Mouse (Mus musculus): ENCODE measurements around the gene Prss12.
"Not testable (repeated sequence)": the region's sequence is repeated elsewhere in the genome, so short reads cannot be mapped to it uniquely, and the experiment has no call there.

Gene Prss12

GRCm38 (mm10) chr3:123481266-123481665 lies 34.6 kb downstream of the Prss12 start:
- no peak for DNase-seq

DNA sequence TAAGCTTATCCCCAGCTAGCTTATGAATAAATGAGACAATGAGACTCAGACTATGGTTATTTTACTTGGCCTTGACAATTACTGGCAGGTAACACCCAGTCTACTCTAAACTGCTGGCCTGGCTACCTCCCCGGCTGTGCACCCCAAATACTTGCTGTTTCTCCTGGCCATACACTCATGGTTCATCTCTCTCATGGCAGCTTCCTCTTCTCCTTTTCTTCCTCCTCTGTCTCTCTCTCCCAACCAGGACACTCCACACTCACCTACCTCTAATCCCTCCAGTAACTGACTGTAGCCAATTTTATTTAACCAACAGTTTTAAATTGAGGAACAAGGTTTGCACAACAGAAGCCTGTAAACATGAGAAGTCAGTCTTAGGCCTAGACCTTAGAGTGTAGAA lies 45.1 kb downstream of the Prss12 start:
- no peak for DNase-seq

GRCm38 (mm10) chr3:123493163-123493562 lies 46.5 kb downstream of the Prss12 start:
- DNase-seq, result no peak

- DNase-seq, result no peak
Observed at GRCm38 (mm10) chr3:123495088-123495487, 48.4 kb downstream of the Prss12 start.

GRCm38 (mm10) chr3:123498787-123499186 lies 52.1 kb downstream of the Prss12 start:
- DNase-seq, result no peak

DNA sequence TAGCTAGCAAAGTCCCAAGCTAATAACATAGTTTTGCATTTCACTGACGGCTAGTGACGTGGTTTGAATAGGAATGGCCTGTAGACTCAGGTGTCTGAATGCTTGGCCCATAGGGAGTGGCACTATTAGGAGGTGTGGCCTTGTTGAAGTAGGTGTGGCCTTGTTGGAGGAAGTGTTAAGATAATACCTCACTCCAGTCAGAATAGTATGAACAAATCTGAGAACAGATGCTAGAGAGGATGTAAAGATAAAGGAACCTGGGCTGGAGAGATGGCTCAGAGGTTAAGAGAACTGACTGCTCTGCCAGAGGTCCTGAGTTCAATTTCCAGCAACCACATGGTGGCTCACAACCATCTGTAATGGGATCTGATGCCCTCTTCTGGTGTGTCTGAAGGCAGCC lies 55.1 kb downstream of the Prss12 start:
- not testable (repeated sequence) for DNase-seq

DNA sequence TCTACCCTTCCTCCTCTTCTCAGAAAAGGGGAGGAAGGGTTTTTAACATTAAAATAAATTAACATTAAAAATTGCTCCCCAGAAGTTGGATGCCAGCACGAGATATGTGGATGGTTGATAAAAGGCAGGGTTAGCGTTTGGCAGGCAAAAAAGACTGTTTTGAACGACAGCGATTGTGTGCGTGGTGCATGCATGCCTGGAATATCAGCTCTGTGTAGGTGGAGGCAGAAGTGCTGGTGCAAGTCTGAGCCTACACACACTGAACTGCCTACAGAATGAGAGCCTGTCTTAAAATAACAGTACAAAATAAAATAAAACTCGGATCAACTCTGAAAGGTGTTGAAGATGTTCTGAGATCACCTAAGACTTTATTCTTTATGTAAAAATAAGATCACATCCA lies 57.2 kb downstream of the Prss12 start:
- no peak for DNase-seq

- no peak for DNase-seq
Observed at GRCm38 (mm10) chr3:123504783-123505182, 58.1 kb downstream of the Prss12 start.

DNA sequence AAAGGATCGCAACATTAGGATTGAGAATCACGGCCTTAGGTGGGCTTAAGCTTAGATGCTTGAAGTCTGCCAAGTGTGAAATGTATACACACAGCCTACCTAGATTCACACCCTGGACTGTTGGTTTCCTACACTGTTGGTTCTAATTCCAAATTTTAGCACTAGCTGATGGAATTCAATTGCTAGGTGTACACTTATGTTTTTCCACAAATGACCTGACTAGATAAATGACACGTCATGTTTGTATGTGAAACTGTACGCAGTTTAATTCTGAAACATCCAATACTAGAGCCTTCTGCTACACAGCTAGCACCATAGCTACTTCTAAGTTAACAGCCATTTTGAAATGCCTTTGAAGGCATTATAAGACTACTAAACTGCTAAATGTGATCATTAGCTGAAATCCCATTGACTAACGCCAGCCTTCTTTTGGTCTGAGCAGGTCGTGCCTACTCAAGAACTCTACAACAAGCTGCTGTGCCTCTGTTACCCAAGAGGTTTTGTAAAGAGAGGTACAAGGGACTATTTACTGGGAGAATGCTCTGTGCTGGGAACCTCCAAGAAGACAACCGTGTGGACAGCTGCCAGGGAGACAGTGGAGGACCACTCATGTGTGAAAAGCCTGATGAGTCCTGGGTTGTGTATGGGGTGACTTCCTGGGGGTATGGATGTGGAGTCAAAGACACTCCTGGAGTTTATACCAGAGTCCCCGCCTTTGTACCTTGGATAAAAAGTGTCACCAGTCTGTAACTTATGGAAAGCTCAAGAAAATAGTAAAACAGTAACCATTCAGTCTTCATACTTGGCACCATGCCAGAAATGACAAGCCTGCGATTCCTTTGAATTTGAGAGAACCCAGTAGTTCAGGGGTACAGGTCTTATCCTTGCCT lies 59.3 kb downstream of the Prss12 start:
- DNase-seq, result peak; percentile 27

- DNase-seq, result no peak
Observed at GRCm38 (mm10) chr3:123506699-123507662, 60.3 kb downstream of the Prss12 start.

DNA sequence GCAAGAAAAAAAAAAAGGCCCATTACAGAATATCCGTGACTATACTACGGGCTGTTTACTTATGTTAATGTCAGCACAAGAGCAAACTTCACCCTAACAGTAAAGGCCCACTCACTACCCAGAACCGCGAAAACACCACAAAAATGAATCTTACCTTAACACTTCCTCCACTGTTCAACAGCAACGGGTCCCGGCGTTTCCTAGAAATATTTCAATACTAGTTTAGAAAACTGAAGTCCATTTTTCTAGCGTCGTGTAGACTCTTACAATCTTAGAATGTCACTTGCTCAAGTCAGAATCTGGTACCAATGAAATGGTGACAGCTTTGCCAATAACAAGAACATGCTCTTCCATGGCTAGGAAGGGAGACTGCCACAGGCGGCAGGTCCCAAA lies 60.9 kb downstream of the Prss12 start:
- DNase-seq, result no peak

DNA sequence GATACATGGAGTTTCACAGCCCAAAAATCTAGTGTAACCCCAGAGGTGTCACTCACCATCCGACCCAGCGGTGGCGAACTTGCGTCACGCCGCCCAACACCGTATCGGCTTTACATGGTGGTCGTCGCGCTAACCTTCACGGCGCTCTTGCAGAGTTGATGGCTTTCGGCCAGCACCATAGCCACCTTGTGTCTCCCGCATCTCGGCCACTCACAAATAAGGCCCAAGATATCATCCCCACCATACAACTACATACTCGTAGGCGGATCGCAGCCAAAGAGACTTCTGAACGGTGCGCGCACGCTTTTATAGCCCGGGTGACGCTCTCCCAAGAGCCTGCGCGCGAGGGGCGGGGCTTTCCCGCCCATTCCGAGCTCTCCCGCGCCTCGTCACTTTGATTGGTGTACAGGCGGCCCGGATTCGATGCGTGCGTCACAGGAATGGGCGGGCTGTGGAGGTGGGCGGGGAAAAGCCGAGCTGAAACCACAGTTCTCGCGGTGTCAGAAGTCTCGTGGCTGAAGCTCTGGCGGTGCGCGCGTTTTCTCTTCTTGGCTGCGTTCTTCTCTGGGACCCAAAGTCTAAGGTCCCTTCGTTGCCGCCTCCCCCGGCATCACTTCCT lies 61.5 kb downstream of the Prss12 start:
- peak; percentile 99 for DNase-seq

- peak; percentile 46 for DNase-seq
Observed at GRCm38 (mm10) chr3:123508675-123509376, 62.1 kb downstream of the Prss12 start.

DNA sequence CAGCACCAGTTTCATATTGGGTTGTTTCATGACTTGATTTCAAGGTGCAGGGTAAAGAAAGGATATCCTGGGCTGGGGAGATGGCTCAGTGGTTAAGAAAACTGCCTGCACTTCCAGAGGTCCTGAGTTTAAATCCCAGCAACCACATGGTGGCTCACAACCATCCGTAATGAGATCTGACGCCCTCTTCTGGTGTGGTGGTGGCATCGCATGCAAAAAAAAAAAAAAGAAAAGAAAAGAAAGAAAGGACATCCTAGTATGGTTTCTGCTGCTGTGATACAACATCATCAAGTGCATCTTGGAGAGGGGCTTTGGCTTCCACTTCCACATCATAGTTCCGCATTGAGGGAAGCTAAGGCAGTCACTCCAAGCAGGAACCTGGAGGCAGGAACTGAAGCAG lies 65.1 kb downstream of the Prss12 start:
- no peak for DNase-seq

DNA sequence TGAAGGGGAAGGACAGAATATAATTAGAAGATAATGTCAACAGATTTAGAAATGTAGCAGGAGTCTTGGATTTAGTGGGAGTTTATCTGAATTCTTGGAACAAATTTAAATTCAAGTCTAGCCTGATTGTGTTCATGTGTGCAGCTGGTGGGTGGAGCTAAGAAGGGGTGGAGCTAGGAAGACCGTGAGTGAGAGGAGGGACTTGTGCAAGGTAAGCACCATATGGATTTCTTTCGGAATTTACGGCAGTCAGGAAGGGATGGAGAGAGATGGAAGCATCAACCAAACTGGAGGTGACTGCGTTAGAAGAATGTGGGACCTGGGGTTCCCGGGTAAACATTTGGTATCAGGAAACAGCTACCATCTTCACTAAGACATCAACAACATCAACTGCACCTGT lies 68.2 kb downstream of the Prss12 start:
- no peak for DNase-seq

DNA sequence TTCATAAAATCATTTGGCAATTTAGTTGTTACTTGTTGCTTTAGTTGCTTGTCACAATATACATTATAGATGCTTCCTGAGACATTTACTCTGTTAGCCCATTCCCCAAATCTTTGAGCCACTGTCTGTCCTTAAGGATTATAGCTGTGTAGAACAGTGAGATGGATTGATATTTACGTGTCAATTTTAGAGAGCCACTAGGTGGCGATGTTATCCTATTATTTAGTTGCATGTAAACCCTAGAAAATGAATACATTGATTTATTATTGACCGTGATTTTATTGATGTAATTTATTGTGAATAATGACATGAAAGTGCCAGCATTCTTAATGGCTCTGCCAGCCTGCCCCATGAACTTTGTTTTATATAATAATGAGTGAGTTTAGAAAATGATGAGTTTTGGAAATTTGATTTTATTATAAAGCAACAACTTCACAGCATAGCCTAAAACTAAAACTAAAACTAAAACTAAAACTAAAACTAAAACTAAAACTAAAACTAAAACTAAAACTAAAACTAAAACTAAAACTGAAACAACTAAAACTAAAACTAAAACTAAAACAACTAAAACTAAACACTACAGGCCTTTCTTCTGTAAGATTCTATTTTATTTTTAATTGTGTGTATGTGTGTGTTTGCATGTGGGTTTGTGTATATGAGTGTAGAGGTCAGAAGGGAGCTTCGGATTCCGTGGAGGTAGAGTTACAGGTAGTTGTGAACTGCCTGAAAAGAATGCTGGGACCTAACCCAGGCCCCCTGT lies 69.1 kb downstream of the Prss12 start:
- no peak for DNase-seq

DNA sequence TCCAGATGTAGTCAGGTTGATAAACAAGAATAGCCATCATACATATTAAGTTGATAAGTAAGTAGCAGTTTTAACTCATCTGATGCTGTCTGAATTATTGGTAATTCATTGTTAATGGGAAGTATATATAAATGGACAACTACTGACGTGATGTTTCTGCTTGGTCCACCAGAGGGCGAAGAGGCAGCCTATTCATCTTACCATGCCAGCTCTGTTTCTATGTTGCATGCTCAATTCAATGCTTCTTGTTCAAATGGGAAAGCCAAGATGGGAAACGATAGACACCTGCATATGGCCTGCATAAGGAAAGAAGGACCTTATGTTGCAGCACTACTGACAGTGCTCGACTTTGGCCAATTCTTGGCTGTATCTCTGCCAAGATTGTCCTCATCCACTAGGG lies 70.1 kb downstream of the Prss12 start:
- peak; percentile 36 for DNase-seq

GRCm38 (mm10) chr3:123526313-123527067 lies 79.8 kb downstream of the Prss12 start:
- DNase-seq, result peak; percentile 53

GRCm38 (mm10) chr3:123527806-123528507 lies 81.2 kb downstream of the Prss12 start:
- DNase-seq, result no peak

- peak; percentile 26 for DNase-seq
Observed at GRCm38 (mm10) chr3:123531124-123531523, 84.4 kb downstream of the Prss12 start.
